Mouse (Mus musculus): ENCODE data around the gene Dctn1. TPM values are rescaled to one million over a fixed set of nuclear protein-coding genes. Genes with fewer than 3 reads are reported as not detected.

The Dctn1 gene
- polyA plus RNA-seq, 1 experiment, result 87.2 TPM

DNA sequence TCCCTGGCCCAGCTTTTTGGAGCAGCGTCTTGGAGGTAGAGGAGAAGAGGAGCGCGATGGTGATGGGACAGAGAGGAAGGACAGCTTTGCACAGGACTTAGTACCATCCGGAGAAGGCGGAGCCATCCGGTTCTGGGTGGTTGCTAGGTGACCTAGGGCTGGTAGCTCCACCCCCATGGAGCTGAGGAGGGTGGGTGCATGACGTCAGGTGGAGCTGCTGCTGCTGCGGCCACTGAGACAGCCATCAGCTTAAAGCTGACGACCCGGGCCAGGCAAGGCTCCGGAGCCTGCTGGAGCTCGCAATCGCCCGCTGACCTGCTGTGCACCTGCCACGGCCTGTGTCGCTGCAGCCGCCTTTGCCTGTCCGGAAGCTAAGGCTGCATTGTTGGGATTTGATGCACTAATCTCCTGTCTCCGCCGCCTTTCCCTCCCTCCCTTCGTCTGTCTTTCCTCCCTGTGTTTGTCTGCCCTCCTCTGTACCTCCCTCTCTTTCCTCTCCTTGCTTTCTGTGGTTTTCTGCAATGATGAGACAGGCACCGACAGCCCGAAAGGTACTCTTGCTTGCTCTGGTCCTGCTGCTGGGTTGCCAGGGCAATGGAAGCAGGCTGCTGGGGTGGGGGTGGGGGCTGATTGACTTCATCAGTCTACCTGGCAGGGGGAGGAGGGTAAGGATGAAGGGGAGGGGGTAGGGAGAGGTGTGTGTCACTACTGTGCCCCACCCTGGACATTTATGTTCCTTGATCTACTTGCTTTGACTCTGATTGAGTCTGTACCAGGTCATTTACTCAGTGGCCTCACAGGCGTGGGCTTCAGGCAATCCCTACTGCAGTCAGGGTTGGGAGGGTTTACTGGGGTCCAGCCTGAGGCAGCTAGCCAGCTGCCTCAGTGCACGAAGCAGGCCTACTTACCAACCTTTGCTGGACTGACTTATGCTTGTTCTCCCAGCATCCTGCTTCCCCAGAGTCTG is 20.5 kb downstream of the Dctn1 start:
- no peak for TF ChIP-seq POLR2A (IDR thresholded peaks at IDR 0.05; ENCODE audit: borderline replicate concordance, low read depth, low read length)
- TF ChIP-seq CTCF (IDR thresholded peaks at IDR 0.05; ENCODE audit: low read depth, low read length), result no peak
- no peaks in the 10 kb centered on the region for H3K4me1 ChIP-seq (ENCODE audit: control insufficient read depth, insufficient read depth, low read length)
- H3K27ac ChIP-seq (ENCODE audit: insufficient read depth, low read depth, low read length), result no peak overlapping the region
- H3K4me3 ChIP-seq (ENCODE audit: insufficient read depth, low read length), result no peak overlapping the region

DNA sequence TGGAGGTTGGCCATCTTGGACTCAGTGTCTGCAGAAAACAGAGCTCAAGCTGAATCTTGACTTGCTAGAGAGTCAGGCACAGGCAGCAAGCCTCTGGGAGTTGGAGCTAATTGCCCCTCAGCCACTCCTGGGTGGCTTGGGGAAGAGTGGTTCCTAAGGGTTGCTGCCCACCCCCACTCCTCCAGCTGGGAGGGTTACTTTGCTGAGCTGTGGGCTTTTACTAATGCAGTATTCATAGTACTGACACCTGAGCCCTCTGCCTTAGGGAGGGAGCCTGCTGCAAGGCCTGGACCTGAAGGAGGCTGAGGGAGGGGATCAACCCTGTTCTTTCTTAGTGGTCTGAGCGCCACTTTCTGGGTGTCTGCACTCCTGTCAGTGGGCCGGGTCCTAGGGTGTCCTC is 21.2 kb downstream of the Dctn1 start:
- H3K4me1 ChIP-seq (ENCODE audit: control insufficient read depth, insufficient read depth, low read length), result no peaks in the 10 kb centered on the region
- TF ChIP-seq CTCF (IDR thresholded peaks at IDR 0.05; ENCODE audit: low read depth, low read length) (no peak), POLR2A (IDR thresholded peaks at IDR 0.05; ENCODE audit: borderline replicate concordance, low read depth, low read length) (no peak)
- H3K4me3 ChIP-seq (ENCODE audit: insufficient read depth, low read length), result no peak overlapping the region
- H3K27ac ChIP-seq (ENCODE audit: insufficient read depth, low read depth, low read length), result no peak overlapping the region

DNA sequence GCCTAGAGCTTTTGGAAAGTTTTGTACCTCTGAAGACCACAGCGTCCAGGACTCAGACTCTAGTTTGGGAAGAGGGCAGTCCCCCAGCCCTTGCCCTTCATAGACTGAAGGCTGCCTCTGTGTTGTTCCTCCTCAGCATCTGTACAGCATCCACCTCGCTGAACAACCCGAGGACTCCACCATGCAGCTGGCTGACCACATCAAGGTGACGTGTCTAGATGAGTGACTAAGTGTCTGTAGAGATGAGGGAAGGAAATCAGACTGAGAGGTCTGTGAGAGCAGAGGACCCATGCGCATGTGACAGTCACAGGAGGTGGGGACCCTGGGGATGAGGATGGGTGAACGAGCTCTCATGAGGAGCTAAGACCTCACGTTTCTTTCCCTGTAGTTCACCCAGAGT is 27.9 kb downstream of the Dctn1 start:
- Histone ChIP-seq H3K4me3 (ENCODE audit: insufficient read depth, low read length) (no peak overlapping the region), H3K27ac (ENCODE audit: insufficient read depth, low read depth, low read length) (no peak overlapping the region), H3K4me1 (ENCODE audit: control insufficient read depth, insufficient read depth, low read length) (no peaks in the 10 kb centered on the region)
- TF ChIP-seq CTCF (IDR thresholded peaks at IDR 0.05; ENCODE audit: low read depth, low read length) (no peak), POLR2A (IDR thresholded peaks at IDR 0.05; ENCODE audit: borderline replicate concordance, low read depth, low read length) (no peak)

DNA sequence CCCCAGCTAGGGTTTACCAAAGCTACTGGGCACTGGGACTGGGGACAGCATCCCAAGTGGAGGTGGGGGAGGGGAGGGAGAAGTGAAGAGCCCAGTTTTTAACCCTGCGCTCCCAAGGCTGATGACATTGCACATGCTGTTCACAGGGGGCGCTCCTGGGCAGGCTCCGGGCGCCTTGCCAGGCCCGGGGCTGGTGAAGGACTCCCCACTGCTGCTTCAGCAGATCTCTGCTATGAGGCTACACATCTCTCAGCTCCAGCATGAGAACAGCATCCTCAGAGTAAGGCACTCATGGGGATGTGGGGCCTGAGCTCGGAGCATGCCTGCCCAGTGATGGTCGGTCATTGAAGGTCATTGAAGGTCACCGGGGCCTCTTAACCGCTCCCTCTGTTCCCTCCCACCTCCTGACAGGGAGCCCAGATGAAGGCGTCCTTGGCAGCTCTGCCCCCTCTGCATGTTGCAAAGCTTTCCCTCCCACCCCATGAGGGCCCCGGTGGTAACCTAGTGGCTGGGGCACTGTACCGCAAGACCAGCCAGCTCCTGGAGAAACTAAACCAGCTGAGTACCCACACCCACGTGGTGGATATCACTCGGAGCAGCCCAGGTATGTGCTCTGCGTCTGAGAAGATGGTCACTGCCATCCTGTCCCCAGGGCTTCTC is 31.8 kb downstream of the Dctn1 start:
- Histone ChIP-seq H3K4me3 (ENCODE audit: insufficient read depth, low read length) (no peak overlapping the region), H3K27ac (ENCODE audit: insufficient read depth, low read depth, low read length) (no peak overlapping the region), H3K4me1 (ENCODE audit: control insufficient read depth, insufficient read depth, low read length) (no peaks in the 10 kb centered on the region)
- TF ChIP-seq POLR2A (IDR thresholded peaks at IDR 0.05; ENCODE audit: borderline replicate concordance, low read depth, low read length), result no peak
- no peak for TF ChIP-seq CTCF (IDR thresholded peaks at IDR 0.05; ENCODE audit: low read depth, low read length)

DNA sequence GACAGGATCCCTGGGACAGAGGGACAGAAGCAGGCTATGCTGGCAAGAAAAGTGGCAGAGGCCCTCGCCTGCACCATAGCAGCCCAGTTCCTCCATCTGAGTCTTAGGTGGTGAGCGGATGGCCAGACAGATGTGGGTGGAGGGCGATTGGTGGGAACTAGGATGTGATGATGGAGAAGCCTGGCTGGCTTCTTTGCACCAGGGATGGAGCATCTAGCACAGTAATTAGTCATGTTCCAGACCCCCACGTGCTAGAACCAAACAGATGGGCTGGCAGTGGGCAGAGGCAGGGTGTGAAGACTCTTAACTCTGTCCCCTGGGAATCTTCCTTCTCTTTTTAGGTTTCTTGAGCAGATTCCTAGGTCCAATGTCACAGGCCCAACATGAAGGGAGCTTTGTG is 37.6 kb downstream of the Dctn1 start:
- no peak for TF ChIP-seq CTCF (IDR thresholded peaks at IDR 0.05; ENCODE audit: low read depth, low read length)
- no peak overlapping the region for H3K4me3 ChIP-seq (ENCODE audit: insufficient read depth, low read length)
- no peaks in the 10 kb centered on the region for H3K4me1 ChIP-seq (ENCODE audit: control insufficient read depth, insufficient read depth, low read length)
- H3K27ac ChIP-seq (ENCODE audit: insufficient read depth, low read depth, low read length), result no peak overlapping the region

DNA sequence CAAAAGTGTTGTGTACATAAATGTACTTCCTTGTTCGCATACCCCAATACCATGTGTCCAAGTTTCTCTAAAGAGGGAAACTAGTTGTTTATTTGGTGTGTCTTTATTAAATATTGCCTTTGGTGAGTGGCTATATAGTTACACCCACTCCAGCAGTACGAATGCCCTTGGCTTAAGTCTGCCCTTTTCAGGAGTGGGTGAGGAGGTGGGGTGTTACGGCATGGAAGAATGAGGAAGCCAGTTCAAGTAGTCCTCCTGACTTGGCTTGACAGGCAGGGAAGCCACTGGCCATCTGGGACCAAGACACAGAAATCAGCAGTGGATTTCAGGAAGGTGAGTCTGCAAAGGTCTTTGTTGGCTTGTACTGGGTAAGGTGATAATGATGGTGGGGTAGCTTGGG is 40.1 kb downstream of the Dctn1 start:
- TF ChIP-seq POLR2A (IDR thresholded peaks at IDR 0.05; ENCODE audit: borderline replicate concordance, low read depth, low read length) (no peak), CTCF (IDR thresholded peaks at IDR 0.05; ENCODE audit: low read depth, low read length) (no peak)
- H3K4me1 ChIP-seq (ENCODE audit: control insufficient read depth, insufficient read depth, low read length), result no peaks in the 10 kb centered on the region

DNA sequence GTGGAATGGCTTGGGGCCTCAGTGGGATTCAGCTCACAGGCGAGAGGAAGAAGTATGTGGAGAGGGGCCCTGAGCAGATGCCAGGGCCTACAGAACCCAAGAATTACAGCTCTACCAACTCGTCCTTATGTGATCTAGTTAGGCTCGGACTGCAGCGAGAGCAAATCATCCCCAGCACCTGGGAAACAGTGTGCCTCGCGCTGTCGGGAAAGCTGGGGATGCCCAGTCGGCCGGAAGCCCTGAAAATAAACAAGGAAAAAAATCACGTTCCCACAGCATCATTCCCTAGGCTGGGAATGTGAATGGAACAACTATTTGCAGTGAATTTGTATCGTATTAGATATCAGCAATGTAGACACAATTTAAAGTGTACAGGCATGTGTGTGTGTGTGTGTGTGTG is 40.6 kb downstream of the Dctn1 start:
- Histone ChIP-seq H3K27ac (ENCODE audit: insufficient read depth, low read depth, low read length) (no peak overlapping the region), H3K4me3 (ENCODE audit: insufficient read depth, low read length) (no peak overlapping the region), H3K4me1 (ENCODE audit: control insufficient read depth, insufficient read depth, low read length) (no peaks in the 10 kb centered on the region)
- TF ChIP-seq POLR2A (IDR thresholded peaks at IDR 0.05; ENCODE audit: borderline replicate concordance, low read depth, low read length) (no peak), CTCF (IDR thresholded peaks at IDR 0.05; ENCODE audit: low read depth, low read length) (no peak)

More for the DNA sequence above, 40.1 kb downstream of the Dctn1 start:
- H3K27ac ChIP-seq (ENCODE audit: insufficient read depth, low read depth, low read length), result no peak overlapping the region
- no peak overlapping the region for H3K4me3 ChIP-seq (ENCODE audit: insufficient read depth, low read length)

DNA sequence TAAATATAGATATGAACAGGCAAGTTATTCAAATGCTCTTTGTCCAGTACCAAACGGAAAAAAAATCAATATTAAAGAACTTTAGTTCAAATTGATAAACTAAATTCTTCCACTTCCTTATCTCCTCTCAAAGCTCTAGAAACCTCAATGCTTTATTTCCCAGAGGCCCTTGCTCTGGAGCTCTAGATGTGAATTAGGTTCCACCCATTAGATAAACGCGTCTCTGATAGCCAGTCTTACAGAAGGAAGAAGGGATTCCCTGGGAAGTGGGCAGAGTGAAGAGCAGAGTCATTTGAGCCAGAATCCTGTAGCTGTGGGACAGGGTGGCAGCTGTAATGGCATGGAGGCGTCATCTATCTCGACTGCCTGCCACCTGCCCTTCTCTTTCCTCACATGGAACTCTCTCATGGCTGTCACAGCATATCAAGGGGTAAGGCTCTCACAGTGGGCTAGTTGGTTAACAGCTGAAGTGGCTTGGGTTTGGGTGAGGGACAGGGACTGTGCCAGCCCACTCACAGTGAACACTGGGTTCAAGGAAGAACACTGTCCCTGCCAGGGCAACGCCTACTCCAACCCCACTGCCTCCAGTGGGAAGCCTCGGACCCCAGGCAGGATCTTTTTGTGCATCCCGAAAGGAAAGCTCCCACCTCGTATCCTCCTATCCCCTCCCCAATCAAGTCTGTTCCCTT is 41.8 kb downstream of the Dctn1 start:
- Histone ChIP-seq H3K4me1 (ENCODE audit: control insufficient read depth, insufficient read depth, low read length) (no peaks in the 10 kb centered on the region), H3K27ac (ENCODE audit: insufficient read depth, low read depth, low read length) (no peak overlapping the region), H3K4me3 (ENCODE audit: insufficient read depth, low read length) (no peak overlapping the region)
- TF ChIP-seq POLR2A (IDR thresholded peaks at IDR 0.05; ENCODE audit: borderline replicate concordance, low read depth, low read length), result no peak
- TF ChIP-seq CTCF (IDR thresholded peaks at IDR 0.05; ENCODE audit: low read depth, low read length), result no peak

DNA sequence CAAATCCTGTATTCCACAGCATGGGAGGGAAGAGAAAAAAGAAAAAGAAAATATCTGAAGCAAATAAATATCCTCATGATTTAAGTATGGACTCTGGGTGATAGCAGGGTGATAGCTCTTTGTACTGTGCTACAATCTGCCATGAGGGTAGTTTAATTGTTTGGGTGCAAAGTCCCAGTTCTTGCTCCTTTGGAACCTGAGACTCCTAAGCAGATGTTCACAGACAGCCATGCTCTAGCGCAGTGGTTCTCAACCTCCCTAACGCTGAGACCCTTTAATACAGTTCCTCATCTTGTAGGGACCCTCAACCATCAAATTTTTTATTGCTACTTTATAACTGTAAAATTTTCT is 42.3 kb downstream of the Dctn1 start:
- no peaks in the 10 kb centered on the region for H3K4me1 ChIP-seq (ENCODE audit: control insufficient read depth, insufficient read depth, low read length)
- H3K4me3 ChIP-seq (ENCODE audit: insufficient read depth, low read length), result no peak overlapping the region
- H3K27ac ChIP-seq (ENCODE audit: insufficient read depth, low read depth, low read length), result no peak overlapping the region
- TF ChIP-seq POLR2A (IDR thresholded peaks at IDR 0.05; ENCODE audit: borderline replicate concordance, low read depth, low read length), result no peak

DNA sequence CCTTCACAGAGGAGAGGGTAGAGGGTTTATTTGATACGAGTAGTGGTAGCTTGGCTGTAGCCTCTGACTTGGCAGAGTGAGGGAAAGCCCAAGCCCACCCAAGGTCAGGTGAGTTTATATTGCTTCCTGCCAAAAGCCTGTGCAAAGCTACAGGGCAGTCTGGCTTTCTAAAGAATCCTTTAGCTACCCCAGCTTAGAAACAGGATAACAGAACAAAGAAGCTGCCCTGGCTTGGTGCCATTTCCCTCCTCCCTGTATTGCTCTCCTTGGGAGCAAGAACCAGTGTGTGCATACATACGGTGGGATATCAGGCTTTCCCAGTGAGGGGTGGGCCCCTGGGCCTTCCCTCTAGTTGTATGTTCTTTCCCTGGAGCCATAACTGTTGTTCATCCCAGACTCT is 44.8 kb downstream of the Dctn1 start:
- H3K4me1 ChIP-seq (ENCODE audit: control insufficient read depth, insufficient read depth, low read length), result no peaks in the 10 kb centered on the region
- H3K4me3 ChIP-seq (ENCODE audit: insufficient read depth, low read length), result no peak overlapping the region
- TF ChIP-seq POLR2A (IDR thresholded peaks at IDR 0.05; ENCODE audit: borderline replicate concordance, low read depth, low read length), result no peak
- H3K27ac ChIP-seq (ENCODE audit: insufficient read depth, low read depth, low read length), result no peak overlapping the region
